Mouse (Mus musculus) kidney, postnatal 0 days (tissue): ENCODE measurements around the gene Cadm1. TPM values are rescaled to one million over a fixed set of nuclear protein-coding genes. Genes with fewer than 3 reads are reported as not detected.

Experiments used
- ATAC-seq: fragments of 200-750 bp; cut with Nextera tagmentation; replicated peaks from 2 replicates; pipeline ENCODE4 v1.8.0; 2017; ENCODE audit warnings: low read depth, moderate number of reproducible peaks, moderate TSS enrichment, moderate library complexity; ENCODE audit not compliant: low FRiP score
- DNase-seq: peaks from one replicate; pipeline ENCODE4 v3.0.0-alpha.2; 2016; ENCODE audit warnings: low spot score
- H3K27ac ChIP-seq: fragments of 300-500 bp; sonication (generic); 2 replicates; pipeline ENCODE4 v1.5.1; 2014; ENCODE audit warnings: mild to moderate bottlenecking
- H3K27me3 ChIP-seq: fragments of 300-500 bp; sonication (generic); 2 replicates; pipeline ENCODE4 v1.6.1; 2014; ENCODE audit warnings: low read length, mixed read lengths; ENCODE audit not compliant: insufficient read depth
- H3K36me3 ChIP-seq: fragments of 300-500 bp; sonication (generic); 2 replicates; pipeline ENCODE4 v1.6.1; 2014; ENCODE audit warnings: low read length, mixed read lengths; ENCODE audit not compliant: insufficient read depth
- H3K4me1 ChIP-seq: fragments of 300-500 bp; sonication (generic); replicated peaks from 2 replicates; pipeline ENCODE4 v1.6.1; 2014; ENCODE audit warnings: antibody characterized with exemption, low read length, mixed read lengths; ENCODE audit not compliant: insufficient read depth
- H3K4me2 ChIP-seq: fragments of 300-500 bp; sonication (generic); 2 replicates; pipeline ENCODE4 v1.6.1; 2014; ENCODE audit warnings: mild to moderate bottlenecking, low read length, moderate library complexity, mixed read lengths
- H3K4me3 ChIP-seq: fragments of 300-500 bp; sonication (generic); replicated peaks from 2 replicates; pipeline ENCODE4 v1.5.1; 2014; ENCODE audit warnings: low read depth, low read length
- H3K9ac ChIP-seq: fragments of 300-500 bp; sonication (generic); 2 replicates; pipeline ENCODE4 v1.6.1; 2014; ENCODE audit warnings: low read depth, low read length
- H3K9me3 ChIP-seq: fragments of 300-500 bp; sonication (generic); replicated peaks from 2 replicates; pipeline ENCODE4 v1.6.1; 2016; ENCODE audit warnings: low read length, inconsistent platforms, mixed read lengths
- CTCF ChIP-seq: IDR thresholded peaks from 2 replicates; pipeline ENCODE4 v1.5.1; 2016; ENCODE audit warnings: antibody characterized with exemption, low read depth, mild to moderate bottlenecking, moderate library complexity
- WGBS: fragments of 180-500 bp; shearing (Covaris S2); extraction: QIAGEN DNeasy Blood & Tissue Kit; methylation state at CpG from one replicate; pipeline ENCODE4 v1.1.7; 2014; 5-methylcytosine and 5-hydroxymethylcytosine counted together
- polyA plus RNA-seq: library from polyadenylated mRNA; unstranded; fragments of >200 nt; fragmentation: Nextera tagmentation; extraction: Ambion mirVana; gene quantifications from 2 replicates; pipeline ENCODE4 v1.2.1, GENCODE M21; 2015

The Cadm1 gene
- polyA plus RNA-seq, 1 experiment from 2014 or later: 44.5 TPM

GRCm38 (mm10) chr9:47741751-47742150, 211.8 kb downstream of the Cadm1 start:
- no peak overlapping the region for H3K9ac ChIP-seq
- no peaks in the 10 kb centered on the region for H3K9me3 ChIP-seq
- H3K27ac ChIP-seq: no peak overlapping the region
- no peaks in the 10 kb centered on the region for H3K27me3 ChIP-seq
- H3K4me1 ChIP-seq: no peaks in the 10 kb centered on the region
- H3K4me3 ChIP-seq: no peak overlapping the region
- no peak for TF ChIP-seq CTCF
- DNase-seq (no peak), ATAC-seq (no peak)
- WGBS: 100% methylated on average over 3 of the region's 3 CpGs
- no peak overlapping the region for H3K4me2 ChIP-seq
- no peaks in the 10 kb centered on the region for H3K36me3 ChIP-seq

- no peaks in the 10 kb centered on the region for H3K36me3 ChIP-seq
- H3K9ac ChIP-seq: no peak overlapping the region
- no peaks in the 10 kb centered on the region for H3K4me1 ChIP-seq
- DNase-seq: no peak
- no peaks in the 10 kb centered on the region for H3K27me3 ChIP-seq
- no peak overlapping the region for H3K27ac ChIP-seq
- H3K4me2 ChIP-seq: no peak overlapping the region
- H3K9me3 ChIP-seq: no peaks in the 10 kb centered on the region
- no peak overlapping the region for H3K4me3 ChIP-seq
- no peak for TF ChIP-seq CTCF
- no peak for ATAC-seq
- 63% methylated on average over 3 of the region's 3 CpGs for WGBS
Measured at GRCm38 (mm10) chr9:47744916-47745315, 214.9 kb downstream of the Cadm1 start.

- H3K4me2 ChIP-seq: no peak overlapping the region
- no peak overlapping the region for H3K9ac ChIP-seq
- no peak overlapping the region for H3K27ac ChIP-seq
- WGBS: 75% methylated on average over 7 of the region's 7 CpGs
- DNase-seq: no peak
- ATAC-seq: no peak
- no peaks in the 10 kb centered on the region for H3K9me3 ChIP-seq
- H3K36me3 ChIP-seq: no peaks in the 10 kb centered on the region
- TF ChIP-seq CTCF: no peak
- H3K27me3 ChIP-seq: no peaks in the 10 kb centered on the region
- H3K4me3 ChIP-seq: no peak overlapping the region
- H3K4me1 ChIP-seq: no peaks in the 10 kb centered on the region
Measured at GRCm38 (mm10) chr9:47745716-47746115, 215.7 kb downstream of the Cadm1 start.

GRCm38 (mm10) chr9:47749160-47749559, 219.2 kb downstream of the Cadm1 start:
- Histone ChIP-seq H3K27ac (no peak overlapping the region), H3K27me3 (no peaks in the 10 kb centered on the region), H3K4me1 (no peaks in the 10 kb centered on the region), H3K9me3 (no peaks in the 10 kb centered on the region), H3K4me3 (no peak overlapping the region), H3K36me3 (no peaks in the 10 kb centered on the region), H3K4me2 (no peak overlapping the region), H3K9ac (no peak overlapping the region)
- 77% methylated on average over 5 of the region's 5 CpGs for whole genome bisulfite sequencing
- no peak for TF ChIP-seq CTCF
- no peak for DNase-seq
- ATAC-seq: no peak

GRCm38 (mm10) chr9:47752516-47752915, 222.5 kb downstream of the Cadm1 start:
- H3K9me3 ChIP-seq: no peaks in the 10 kb centered on the region
- no peak overlapping the region for H3K4me2 ChIP-seq
- no peak overlapping the region for H3K9ac ChIP-seq
- no peaks in the 10 kb centered on the region for H3K27me3 ChIP-seq
- WGBS: 58% methylated on average over 5 of the region's 5 CpGs
- no peaks in the 10 kb centered on the region for H3K36me3 ChIP-seq
- H3K4me3 ChIP-seq: no peak overlapping the region
- DNase-seq (no peak), ATAC-seq (no peak)
- no peak overlapping the region for H3K27ac ChIP-seq
- no peaks in the 10 kb centered on the region for H3K4me1 ChIP-seq
- TF ChIP-seq CTCF: no peak

- no peak for TF ChIP-seq CTCF
- Histone ChIP-seq H3K9me3 (no peaks in the 10 kb centered on the region), H3K36me3 (no peaks in the 10 kb centered on the region), H3K4me3 (no peak overlapping the region), H3K9ac (no peak overlapping the region), H3K27me3 (no peaks in the 10 kb centered on the region), H3K27ac (no peak overlapping the region), H3K4me1 (no peaks in the 10 kb centered on the region), H3K4me2 (no peak overlapping the region)
- 74% methylated on average over 7 of the region's 7 CpGs for WGBS
- DNase-seq (no peak), ATAC-seq (no peak)
Measured at GRCm38 (mm10) chr9:47753127-47753526, 223.2 kb downstream of the Cadm1 start.

GRCm38 (mm10) chr9:47755119-47755518, 225.1 kb downstream of the Cadm1 start:
- ATAC-seq (no peak), DNase-seq (no peak)
- Histone ChIP-seq H3K4me2 (no peak overlapping the region), H3K36me3 (no peaks in the 10 kb centered on the region), H3K9ac (no peak overlapping the region), H3K27ac (no peak overlapping the region), H3K4me3 (no peak overlapping the region), H3K27me3 (no peaks in the 10 kb centered on the region), H3K9me3 (no peaks in the 10 kb centered on the region), H3K4me1 (no peaks in the 10 kb centered on the region)
- TF ChIP-seq CTCF: no peak
- WGBS: 48% methylated on average over 12 of the region's 12 CpGs
